Mouse (Mus musculus): Measurements from ENCODE around the gene Nae1.

Gene Nae1

GRCm38 (mm10) chr8:104529671-104530070, 4.8 kb downstream of the Nae1 start:
- DNase-seq (ENCODE audit: extremely low spot score) = no peak

GRCm38 (mm10) chr8:104517872-104518271, 16.6 kb downstream of the Nae1 start:
- no peak for DNase-seq (ENCODE audit: extremely low spot score)

GRCm38 (mm10) chr8:104510134-104510533, 24.3 kb downstream of the Nae1 start:
- peak; percentile 3 for DNase-seq (ENCODE audit: extremely low spot score)

GRCm38 (mm10) chr8:104509061-104510006, 25.1 kb downstream of the Nae1 start, which contains the start of gene Terb1:
Terb1 (minus strand) TSS chr8:104509910.
- peak; percentile 50 for DNase-seq (ENCODE audit: extremely low spot score)

- no peak for DNase-seq (ENCODE audit: extremely low spot score)
These were observed 55.3 kb downstream of the Nae1 start for GRCm38 (mm10) chr8:104479091-104479490.

GRCm38 (mm10) chr8:104472465-104472864, 62.0 kb downstream of the Nae1 start:
- no peak for DNase-seq (ENCODE audit: extremely low spot score)

- no peak for DNase-seq (ENCODE audit: extremely low spot score)
These were observed 67.0 kb downstream of the Nae1 start for GRCm38 (mm10) chr8:104467463-104467862.
